Mouse (Mus musculus): ENCODE measurements around the gene Stk4.

DNA sequence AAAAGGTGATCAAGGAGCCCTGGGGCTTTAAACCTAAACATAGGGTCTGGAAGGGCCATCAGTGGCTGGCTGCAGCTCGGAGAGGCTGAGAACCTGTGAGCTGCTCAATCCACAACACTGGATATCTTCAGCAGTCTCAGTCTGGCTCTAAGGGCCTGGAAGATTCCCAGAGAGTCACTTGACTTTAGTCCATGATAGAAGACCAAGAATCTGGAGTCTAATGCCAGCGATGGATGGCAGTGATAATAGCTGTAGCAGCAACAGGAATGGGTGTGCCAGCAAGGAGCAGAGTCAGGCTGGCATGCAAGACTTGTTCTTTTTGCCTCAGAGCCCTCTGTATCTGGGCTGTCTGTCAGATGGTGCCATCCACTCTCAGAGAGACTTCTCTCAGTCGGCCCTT, 32.2 kb downstream of the Stk4 start:
- TF ChIP-seq CTCF (IDR thresholded peaks at IDR 0.05; ENCODE audit: low read depth, low read length): no peak
- no peak for TF ChIP-seq POLR2A (IDR thresholded peaks at IDR 0.05; ENCODE audit: borderline replicate concordance, low read depth, low read length)
